Mouse (Mus musculus) liver, postnatal 0 days (tissue): ENCODE measurements around the gene Eif1b.

Source experiments
- CTCF ChIP-seq: sonication (generic); IDR thresholded peaks from 2 replicates; pipeline ENCODE4 v1.5.1; 2016; ENCODE audit warnings: antibody characterized with exemption, low read depth
- EP300 ChIP-seq: IDR thresholded peaks from 2 replicates; pipeline ENCODE4 v1.6.1; 2016; ENCODE audit warnings: antibody characterized with exemption, low read depth, mild to moderate bottlenecking

DNA sequence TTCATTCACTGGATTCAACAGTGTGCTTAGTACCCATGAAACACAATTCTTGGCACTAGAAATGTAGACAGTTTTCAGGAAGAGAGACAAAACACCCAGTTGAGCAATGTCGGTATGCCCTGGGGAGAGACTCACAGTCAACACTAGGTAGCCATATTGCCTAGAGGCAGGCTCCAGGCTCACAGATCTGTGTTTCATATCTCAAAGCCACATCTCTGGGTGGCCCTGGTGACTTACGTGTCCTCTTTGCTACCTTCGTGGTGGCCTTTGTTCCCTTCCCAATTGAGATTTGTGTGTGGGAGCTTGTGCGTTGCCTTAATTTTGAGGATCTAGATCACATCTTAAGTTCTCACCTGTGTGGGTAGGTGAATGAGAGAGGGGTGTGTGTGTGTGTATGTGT is 9.7 kb upstream of the Eif1b start:
- TF ChIP-seq CTCF (no peak), EP300 (no peak)
